Mouse (Mus musculus): ENCODE results near the gene Wdr13.

GRCm38 (mm10) chrX:8073881-8074429 lies 58.7 kb downstream of the Wdr13 start:
- no peak for TF ChIP-seq CTCF (IDR thresholded peaks at IDR 0.05; ENCODE audit: low read depth)
- TF ChIP-seq EP300 (optimal IDR thresholded peaks at IDR 0.05), result no peak
